Mouse (Mus musculus) forebrain, postnatal 0 days (tissue): ENCODE measurements around the gene Zmym6. TPM values are rescaled to one million over a fixed set of nuclear protein-coding genes. Genes with fewer than 3 reads are reported as not detected.
"Not testable (repeated sequence)": the region's sequence is repeated elsewhere in the genome, so short reads cannot be mapped to it uniquely, and the experiment has no call there.

Source experiments
- ATAC-seq: fragments of 200-750 bp; cut with Nextera tagmentation; 2 replicates; pipeline ENCODE4 v1.8.0; 2017; ENCODE audit warnings: mild to moderate bottlenecking, moderate library complexity
- DNase-seq: peaks from one replicate; pipeline ENCODE4 v3.0.0-alpha.2; 2015
- H3K27ac ChIP-seq: fragments of 300-500 bp; sonication (generic); 2 replicates; pipeline ENCODE4 v1.5.1; 2014; ENCODE audit warnings: low read depth, mild to moderate bottlenecking, antibody characterized with exemption, low read length, moderate library complexity, mixed read lengths
- H3K27me3 ChIP-seq: fragments of 300-500 bp; sonication (generic); 2 replicates; pipeline ENCODE4 v1.6.1; 2014; ENCODE audit warnings: mild to moderate bottlenecking, low read length, mixed read lengths; ENCODE audit not compliant: insufficient read depth
- H3K36me3 ChIP-seq: fragments of 300-500 bp; sonication (generic); 2 replicates; pipeline ENCODE4 v1.6.1; 2014; ENCODE audit warnings: mild to moderate bottlenecking, moderate library complexity; ENCODE audit not compliant: insufficient read depth
- H3K4me1 ChIP-seq: fragments of 300-500 bp; sonication (generic); 2 replicates; pipeline ENCODE4 v1.6.1; 2014; ENCODE audit warnings: antibody characterized with exemption; ENCODE audit not compliant: insufficient read depth
- H3K4me2 ChIP-seq: fragments of 300-500 bp; sonication (generic); 2 replicates; pipeline ENCODE4 v1.6.1; 2014; ENCODE audit warnings: low read depth, mild to moderate bottlenecking, moderate library complexity
- H3K4me3 ChIP-seq: fragments of 300-500 bp; sonication (generic); 2 replicates; pipeline ENCODE4 v1.5.1; 2014; ENCODE audit warnings: low read depth, low read length, mixed read lengths
- H3K9ac ChIP-seq: fragments of 300-500 bp; sonication (generic); 2 replicates; pipeline ENCODE4 v1.6.1; 2014; ENCODE audit warnings: mild to moderate bottlenecking
- H3K9me3 ChIP-seq: fragments of 300-500 bp; sonication (generic); 2 replicates; pipeline ENCODE4 v1.6.1; 2016; ENCODE audit warnings: low read length
- CTCF ChIP-seq: sonication (generic); IDR thresholded peaks from 2 replicates; pipeline ENCODE4 v1.5.1; 2016; ENCODE audit warnings: antibody characterized with exemption, control low read depth, low read depth
- WGBS: fragments of 180-500 bp; shearing (Covaris S2); extraction: QIAGEN DNeasy Blood & Tissue Kit; methylation state at CpG from one replicate; pipeline ENCODE4 v1.1.7; 2014; 5-methylcytosine and 5-hydroxymethylcytosine counted together
- polyA plus RNA-seq: library from polyadenylated mRNA; unstranded; fragments of >200 nt; fragmentation: Nextera tagmentation; extraction: Ambion mirVana; gene quantifications from 2 replicates; pipeline ENCODE4 v1.2.1, GENCODE M21; 2015
- total RNA-seq: library from RNA; depleted of rRNA; stranded (reverse); fragments of >200 nt; gene quantifications from 2 replicates; pipeline ENCODE4 v1.2.3, GENCODE M21; 2014

The Zmym6 gene
- total and polyA plus RNA-seq, 2 experiments from 2014 or later = 17.1 to 46.3 TPM

GRCm38 (mm10) chr4:127083131-127083530 lies 5.9 kb downstream of the Zmym6 start:
- 89% methylated on average over 2 of the region's 2 CpGs for WGBS

GRCm38 (mm10) chr4:127085761-127086160 lies 8.6 kb downstream of the Zmym6 start:
- no peaks in the 10 kb centered on the region for H3K4me1 ChIP-seq
- ATAC-seq (no peak), DNase-seq (no peak)
- no peak overlapping the region for H3K4me3 ChIP-seq
- no peak for TF ChIP-seq CTCF
- H3K27me3 ChIP-seq = no peaks in the 10 kb centered on the region
- H3K36me3 ChIP-seq = peaks cover 11% of the 10 kb centered on the region; the same call in 1 of the 2 replicates
- WGBS = 79% methylated on average over 1 of the region's 1 CpGs
- no peak overlapping the region for H3K4me2 ChIP-seq
- no peak overlapping the region for H3K27ac ChIP-seq
- H3K9ac ChIP-seq = no peak overlapping the region
- H3K9me3 ChIP-seq = no peaks in the 10 kb centered on the region

More at GRCm38 (mm10) chr4:127083131-127083530, 5.9 kb downstream of the Zmym6 start:
- no peak overlapping the region for H3K4me3 ChIP-seq
- no peak overlapping the region for H3K27ac ChIP-seq
- no peak overlapping the region for H3K4me2 ChIP-seq
- ATAC-seq (no peak), DNase-seq (no peak)
- no peaks in the 10 kb centered on the region for H3K4me1 ChIP-seq
- peaks cover under 1% of the 10 kb centered on the region; the same call in 1 of the 2 replicates for H3K36me3 ChIP-seq
- no peaks in the 10 kb centered on the region for H3K27me3 ChIP-seq
- no peak for TF ChIP-seq CTCF
- no peaks in the 10 kb centered on the region for H3K9me3 ChIP-seq
- no peak overlapping the region for H3K9ac ChIP-seq

- ATAC-seq (no peak), DNase-seq (no peak)
- Histone ChIP-seq H3K27me3 (no peaks in the 10 kb centered on the region), H3K4me1 (no peaks in the 10 kb centered on the region), H3K9ac (no peak overlapping the region), H3K36me3 (peaks cover 25% of the 10 kb centered on the region; the same call in 1 of the 2 replicates), H3K27ac (no peak overlapping the region), H3K4me3 (no peak overlapping the region), H3K4me2 (no peak overlapping the region), H3K9me3 (no peaks in the 10 kb centered on the region)
- WGBS = 97% methylated on average over 1 of the region's 1 CpGs
- no peak for TF ChIP-seq CTCF
Observed at GRCm38 (mm10) chr4:127091188-127091587, 14.0 kb downstream of the Zmym6 start.

GRCm38 (mm10) chr4:127095090-127095489 lies 17.9 kb downstream of the Zmym6 start:
- 0 out of 2 replicates have a peak, but pooled peaks cover 14% of the 10 kb centered on the region for H3K36me3 ChIP-seq
- WGBS = 93% methylated on average over 4 of the region's 4 CpGs
- ATAC-seq (no peak), DNase-seq (no peak)
- H3K9ac ChIP-seq = no peak overlapping the region
- no peak for TF ChIP-seq CTCF
- no peaks in the 10 kb centered on the region for H3K9me3 ChIP-seq
- H3K4me2 ChIP-seq = no peak overlapping the region
- H3K4me3 ChIP-seq = no peak overlapping the region
- H3K27ac ChIP-seq = no peak overlapping the region
- no peaks in the 10 kb centered on the region for H3K27me3 ChIP-seq
- no peaks in the 10 kb centered on the region for H3K4me1 ChIP-seq

GRCm38 (mm10) chr4:127099552-127099951 lies 22.4 kb downstream of the Zmym6 start:
- H3K4me3 ChIP-seq, H3K4me1 ChIP-seq, DNase-seq, H3K27me3 ChIP-seq, H3K9me3 ChIP-seq, H3K9ac ChIP-seq, ATAC-seq, H3K4me2 ChIP-seq, H3K27ac ChIP-seq: not testable (repeated sequence)
- peaks cover 23% of the 10 kb centered on the region for H3K36me3 ChIP-seq
- WGBS = 92% methylated on average over 1 of the region's 2 CpGs

GRCm38 (mm10) chr4:127107566-127107965 lies 30.4 kb downstream of the Zmym6 start:
- H3K9ac ChIP-seq = no peak overlapping the region
- no peaks in the 10 kb centered on the region for H3K27me3 ChIP-seq
- H3K4me3 ChIP-seq = no peak overlapping the region
- DNase-seq = no peak
- no peak overlapping the region for H3K27ac ChIP-seq
- H3K4me1 ChIP-seq = no peaks in the 10 kb centered on the region
- peaks cover 37% of the 10 kb centered on the region for H3K36me3 ChIP-seq
- no peak for TF ChIP-seq CTCF
- no peaks in the 10 kb centered on the region for H3K9me3 ChIP-seq
- H3K4me2 ChIP-seq = no peak overlapping the region
- ATAC-seq = no peak
- 96% methylated on average over 4 of the region's 4 CpGs for WGBS

GRCm38 (mm10) chr4:127110570-127110969 lies 33.4 kb downstream of the Zmym6 start:
- Histone ChIP-seq H3K4me1 (no peaks in the 10 kb centered on the region), H3K9me3 (no peaks in the 10 kb centered on the region), H3K9ac (no peak overlapping the region), H3K27ac (no peak overlapping the region), H3K36me3 (peaks cover 28% of the 10 kb centered on the region), H3K27me3 (no peaks in the 10 kb centered on the region), H3K4me2 (no peak overlapping the region), H3K4me3 (no peak overlapping the region)
- DNase-seq (no peak), ATAC-seq (no peak)
- no peak for TF ChIP-seq CTCF
- WGBS = 80% methylated on average over 4 of the region's 4 CpGs
